Mouse (Mus musculus): ENCODE measurements at regions not wholly inside any gene's neighbourhood (a gene's known extent, or its start where the extent isn't known, plus 50 kb on each side); places are given as distances from the start of the nearest gene placed in this dataset.
A peak's percentile ranks its signal among the peaks of the same experiment; 100 is the strongest.

- 45% methylated on average over 8 of the region's 8 CpGs for WGBS
- no peak overlapping the region for H3K4me2 ChIP-seq (replicated peaks)
Measured at GRCm38 (mm10) chr13:103970415-103970814, 50.1 kb upstream of the Erbin start.

More at GRCm38 (mm10) chr13:103970415-103970814, 50.1 kb upstream of the Erbin start:
- Histone ChIP-seq H3K4me3 (replicated peaks) (no peak overlapping the region), H3K27ac (replicated peaks) (peak overlapping the region; percentile 66), H3K9me3 (replicated peaks) (no peaks in the 10 kb centered on the region), H3K27me3 (no peaks in the 10 kb centered on the region), H3K4me1 (peaks cover 12% of the 10 kb centered on the region; the same call in 1 of the 2 replicates), H3K9ac (no peak overlapping the region), H3K36me3 (no peaks in the 10 kb centered on the region)
- ATAC-seq (ENCODE audit: insufficient number of reproducible peaks, low FRiP score, low TSS enrichment, low read depth) = 0 out of 2 replicates have a peak, but pooled peaks have one; percentile 5

Measured in embryonic facial prominence, embryonic 15.5 days (tissue).